Mouse (Mus musculus) myocyte (in vitro differentiated cells): ENCODE data around the gene A030003K21Rik.

Source experiments
- CEBPB ChIP-seq: IDR thresholded peaks from 2 replicates; pipeline ENCODE4 v1.6.1; 2011; ENCODE audit warnings: mild to moderate bottlenecking, moderate library complexity; ENCODE audit not compliant: poor library complexity, insufficient read depth, severe bottlenecking
- MYOD1 ChIP-seq, 3 experiments: IDR thresholded peaks; one replicate each; pipeline ENCODE4 v1.6.1; 2011; ENCODE audit warnings: control low read depth in 2 of 3, low read depth in 2 of 3, mild to moderate bottlenecking in 2 of 3, moderate library complexity in 1 of 3; ENCODE audit not compliant: insufficient read length in 2 of 3, control insufficient read depth in 1 of 3
- POLR2A ChIP-seq: IDR thresholded peaks from one replicate; pipeline ENCODE4 v1.6.1; 2011; ENCODE audit warnings: low read depth, mild to moderate bottlenecking, control low read depth, moderate library complexity; ENCODE audit not compliant: insufficient read length
- USF1 ChIP-seq: IDR thresholded peaks from one replicate; pipeline ENCODE4 v1.6.1; 2011; ENCODE audit warnings: low read depth, mild to moderate bottlenecking, control low read depth, moderate library complexity

DNA sequence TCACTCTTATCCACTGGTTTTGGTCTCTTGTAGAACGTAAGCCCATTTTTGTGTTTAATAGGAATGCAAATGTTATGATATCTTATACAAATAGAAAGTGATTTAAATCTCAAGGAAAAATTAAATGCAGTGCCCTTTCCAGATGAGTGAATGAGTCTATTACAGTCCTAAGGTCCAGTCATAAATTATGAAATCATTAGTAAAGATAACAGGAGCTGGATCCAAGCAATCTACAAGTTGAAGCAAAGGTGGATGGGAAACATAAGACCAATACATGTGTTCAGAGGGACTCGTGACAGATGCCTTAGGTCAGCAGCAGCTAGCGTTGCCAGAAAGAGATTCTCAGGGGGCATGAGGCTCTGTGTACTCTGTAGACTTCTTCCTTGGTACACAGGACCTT lies 48.4 kb upstream of the A030003K21Rik start:
- TF ChIP-seq POLR2A (no peak), CEBPB (no peak), USF1 (no peak), MYOD1 (IDR thresholded peaks at IDR 0.05; ENCODE audit: control insufficient read depth in 1 of 3, insufficient read length in 2 of 3, low read depth in 2 of 3) (no peak)
